Mouse (Mus musculus) kidney, adult 2 months (tissue): ENCODE data around the gene Nlrc5. TPM values are rescaled to one million over a fixed set of nuclear protein-coding genes. Genes with fewer than 3 reads are reported as not detected.

Source experiments
- DNase-seq: peaks from one replicate; pipeline ENCODE4 v3.0.0; 2021
- H3K27ac ChIP-seq: fragments of 200-500 bp; 2 replicates; pipeline ENCODE4 v1.5.1; 2012; ENCODE audit warnings: low read depth, low read length, control low read depth, inconsistent platforms; ENCODE audit not compliant: insufficient read depth
- H3K27me3 ChIP-seq: fragments of 200-500 bp; replicated peaks from 2 replicates; pipeline ENCODE4 v1.6.1; 2012; ENCODE audit warnings: mild to moderate bottlenecking, moderate library complexity, low read length, inconsistent platforms; ENCODE audit not compliant: control insufficient read depth, insufficient read depth
- H3K36me3 ChIP-seq: fragments of 200-500 bp; 2 replicates; pipeline ENCODE4 v1.6.1; 2012; ENCODE audit warnings: mild to moderate bottlenecking, moderate library complexity, low read length, inconsistent platforms; ENCODE audit not compliant: control insufficient read depth, insufficient read depth
- H3K4me1 ChIP-seq: fragments of 200-500 bp; 2 replicates; pipeline ENCODE4 v1.6.1; 2011; ENCODE audit warnings: low read length; ENCODE audit not compliant: control insufficient read depth, insufficient read depth
- H3K4me3 ChIP-seq: fragments of 200-500 bp; 2 replicates; pipeline ENCODE4 v1.5.1; 2011; ENCODE audit warnings: mild to moderate bottlenecking, low read depth, low read length, control low read depth; ENCODE audit not compliant: insufficient read depth
- CTCF ChIP-seq: fragments of 200-500 bp; conservative IDR thresholded peaks from 2 replicates; pipeline ENCODE4 v1.5.1; 2011; ENCODE audit warnings: low read depth, mild to moderate bottlenecking, control low read depth, low read length, moderate library complexity, mixed read lengths; ENCODE audit not compliant: insufficient read depth, insufficient read length
- POLR2A ChIP-seq: fragments of 200-500 bp; IDR thresholded peaks from one replicate; pipeline ENCODE4 v1.6.1; 2011; ENCODE audit warnings: low read depth, low read length, control low read depth
- WGBS: fragments of 180-500 bp; shearing (Covaris S2); methylation state at CpG from one replicate; pipeline ENCODE4 v1.1.7; 2018; 5-methylcytosine and 5-hydroxymethylcytosine counted together
- polyA plus RNA-seq: library from polyadenylated mRNA; depleted of rRNA; stranded (reverse); fragments of >200 nt; gene quantifications from 2 replicates; pipeline ENCODE4 v1.2.3, GENCODE M21; 2012

Gene Nlrc5
- polyA plus RNA-seq, 1 experiment = 6.6 TPM

- TF ChIP-seq POLR2A (no peak), CTCF (no peak)
- 48% methylated on average over 5 of the region's 5 CpGs for WGBS
- no peaks in the 10 kb centered on the region for H3K27me3 ChIP-seq
- peaks cover 4% of the 10 kb centered on the region; the same call in 1 of the 2 replicates for H3K4me1 ChIP-seq
- no peak for DNase-seq
- no peak overlapping the region for H3K27ac ChIP-seq
- no peaks in the 10 kb centered on the region for H3K36me3 ChIP-seq
- no peak overlapping the region for H3K4me3 ChIP-seq
Measured at GRCm38 (mm10) chr8:94515430-94516208, 81.5 kb downstream of the Nlrc5 start.

GRCm38 (mm10) chr8:94516209-94516593 is 82.0 kb downstream of the Nlrc5 start:
- no peaks in the 10 kb centered on the region for H3K27me3 ChIP-seq
- no peak for DNase-seq
- no peak overlapping the region for H3K4me3 ChIP-seq
- WGBS = 52% methylated on average over 1 of the region's 1 CpGs
- TF ChIP-seq POLR2A = no peak
- no peak for TF ChIP-seq CTCF
- H3K27ac ChIP-seq = no peak overlapping the region
- H3K4me1 ChIP-seq = peaks cover 4% of the 10 kb centered on the region; the same call in 1 of the 2 replicates
- no peaks in the 10 kb centered on the region for H3K36me3 ChIP-seq

GRCm38 (mm10) chr8:94516766-94517165 is 82.6 kb downstream of the Nlrc5 start:
- Histone ChIP-seq H3K27me3 (no peaks in the 10 kb centered on the region), H3K4me1 (peaks cover 4% of the 10 kb centered on the region; the same call in 1 of the 2 replicates), H3K27ac (no peak overlapping the region), H3K36me3 (no peaks in the 10 kb centered on the region), H3K4me3 (no peak overlapping the region)
- 45% methylated on average over 3 of the region's 3 CpGs for WGBS
- DNase-seq = peak; percentile 38
- TF ChIP-seq POLR2A = no peak
- TF ChIP-seq CTCF = no peak

GRCm38 (mm10) chr8:94518331-94518730 is 84.2 kb downstream of the Nlrc5 start:
- Histone ChIP-seq H3K27ac (no peak overlapping the region), H3K4me3 (no peak overlapping the region), H3K4me1 (peaks cover 4% of the 10 kb centered on the region; the same call in 1 of the 2 replicates), H3K36me3 (no peaks in the 10 kb centered on the region), H3K27me3 (no peaks in the 10 kb centered on the region)
- WGBS = 85% methylated on average over 10 of the region's 10 CpGs
- TF ChIP-seq CTCF (no peak), POLR2A (no peak)
- DNase-seq = no peak

- TF ChIP-seq POLR2A = no peak
- TF ChIP-seq CTCF = no peak
- Histone ChIP-seq H3K27me3 (no peaks in the 10 kb centered on the region), H3K4me1 (peaks cover 4% of the 10 kb centered on the region; the same call in 1 of the 2 replicates), H3K27ac (no peak overlapping the region), H3K36me3 (no peaks in the 10 kb centered on the region), H3K4me3 (no peak overlapping the region)
- WGBS = 98% methylated on average over 5 of the region's 5 CpGs
- DNase-seq = no peak
Measured at GRCm38 (mm10) chr8:94519021-94519420, 84.9 kb downstream of the Nlrc5 start.

- Histone ChIP-seq H3K27me3 (no peaks in the 10 kb centered on the region), H3K27ac (no peak overlapping the region), H3K36me3 (no peaks in the 10 kb centered on the region), H3K4me1 (peaks cover 4% of the 10 kb centered on the region; the same call in 1 of the 2 replicates), H3K4me3 (no peak overlapping the region)
- DNase-seq = no peak
- TF ChIP-seq CTCF = no peak
- no peak for TF ChIP-seq POLR2A
- 60% methylated on average over 4 of the region's 4 CpGs for WGBS
Measured at GRCm38 (mm10) chr8:94521481-94521880, 87.3 kb downstream of the Nlrc5 start.

GRCm38 (mm10) chr8:94522482-94522881 is 88.3 kb downstream of the Nlrc5 start:
- no peaks in the 10 kb centered on the region for H3K36me3 ChIP-seq
- no peaks in the 10 kb centered on the region for H3K4me1 ChIP-seq

More at GRCm38 (mm10) chr8:94522482-94522881, 88.3 kb downstream of the Nlrc5 start:
- DNase-seq = no peak
- Histone ChIP-seq H3K27ac (no peak overlapping the region), H3K4me3 (no peak overlapping the region), H3K27me3 (no peaks in the 10 kb centered on the region)
- 75% methylated on average over 3 of the region's 3 CpGs for WGBS
- TF ChIP-seq POLR2A (no peak), CTCF (no peak)
